Mouse (Mus musculus) kidney, embryonic 16.5 days (tissue): ENCODE measurements around the gene Guca1a. TPM values are rescaled to one million over a fixed set of nuclear protein-coding genes. Genes with fewer than 3 reads are reported as not detected.

ENCODE experiments used
- ATAC-seq: fragments of 200-750 bp; cut with Nextera tagmentation; 2 replicates; pipeline ENCODE4 v1.8.0; 2017; ENCODE audit warnings: moderate TSS enrichment; ENCODE audit not compliant: low FRiP score, low TSS enrichment
- H3K27ac ChIP-seq: fragments of 300-500 bp; sonication (generic); 2 replicates; pipeline ENCODE4 v1.5.1; 2014; ENCODE audit warnings: low read length
- H3K27me3 ChIP-seq: fragments of 300-500 bp; sonication (generic); 2 replicates; pipeline ENCODE4 v1.6.1; 2014; ENCODE audit warnings: low read length, control low read depth, mixed read lengths; ENCODE audit not compliant: insufficient read depth
- H3K36me3 ChIP-seq: fragments of 300-500 bp; sonication (generic); 2 replicates; pipeline ENCODE4 v1.6.1; 2014; ENCODE audit warnings: low read length, control low read depth, mixed read lengths; ENCODE audit not compliant: insufficient read depth
- H3K4me1 ChIP-seq: fragments of 300-500 bp; sonication (generic); 2 replicates; pipeline ENCODE4 v1.6.1; 2014; ENCODE audit warnings: low read length, control low read depth, mixed read lengths; ENCODE audit not compliant: insufficient read depth
- H3K4me2 ChIP-seq: fragments of 300-500 bp; sonication (generic); replicated peaks from 2 replicates; pipeline ENCODE4 v1.6.1; 2014; ENCODE audit warnings: low read depth, low read length
- H3K4me3 ChIP-seq: fragments of 300-500 bp; sonication (generic); 2 replicates; pipeline ENCODE4 v1.5.1; 2014; ENCODE audit warnings: mild to moderate bottlenecking, low read length
- H3K9ac ChIP-seq: fragments of 300-500 bp; sonication (generic); replicated peaks from 2 replicates; pipeline ENCODE4 v1.6.1; 2014; ENCODE audit warnings: low read length
- H3K9me3 ChIP-seq: fragments of 300-500 bp; sonication (generic); 2 replicates; pipeline ENCODE4 v1.6.1; 2016; ENCODE audit warnings: low read length, control low read depth
- WGBS: fragments of 180-500 bp; shearing (Covaris S2); extraction: QIAGEN DNeasy Blood & Tissue Kit; methylation state at CpG from one replicate; pipeline ENCODE4 v1.1.7; 2014; 5-methylcytosine and 5-hydroxymethylcytosine counted together
- polyA plus RNA-seq: library from polyadenylated mRNA; unstranded; fragments of >200 nt; fragmentation: Nextera tagmentation; extraction: Ambion mirVana; gene quantifications from 2 replicates; pipeline ENCODE4 v1.2.1, GENCODE M21; 2015

Guca1a gene
- polyA plus RNA-seq, 1 experiment from 2014 or later, result 2.7 TPM

- no peaks in the 10 kb centered on the region for H3K36me3 ChIP-seq
- WGBS, result 17% methylated on average over 9 of the region's 9 CpGs
- peak; percentile 37; the same call in 1 of the 2 replicates for ATAC-seq
- no peak overlapping the region for H3K4me2 ChIP-seq
- H3K27me3 ChIP-seq, result peaks cover 14% of the 10 kb centered on the region
- no peak overlapping the region for H3K4me3 ChIP-seq
- 0 out of 2 replicates have a peak overlapping the region, but pooled peaks have one; percentile 12 for H3K9ac ChIP-seq
- peak overlapping the region; percentile 74 for H3K27ac ChIP-seq
- peaks cover 35% of the 10 kb centered on the region for H3K4me1 ChIP-seq
- no peaks in the 10 kb centered on the region for H3K9me3 ChIP-seq
Observed at GRCm38 (mm10) chr17:47440359-47440890, 40.0 kb upstream of the Guca1a start.

- Histone ChIP-seq H3K27ac (peak overlapping the region; percentile 40; the same call in 1 of the 2 replicates), H3K9me3 (no peaks in the 10 kb centered on the region), H3K4me3 (no peak overlapping the region), H3K4me1 (peaks cover 35% of the 10 kb centered on the region), H3K4me2 (0 out of 2 replicates have a peak overlapping the region, but pooled peaks have one; percentile 3), H3K27me3 (peaks cover 14% of the 10 kb centered on the region), H3K36me3 (no peaks in the 10 kb centered on the region), H3K9ac (no peak overlapping the region)
- WGBS, result 42% methylated on average over 9 of the region's 9 CpGs
- no peak for ATAC-seq
Observed at GRCm38 (mm10) chr17:47439396-47440028, 39.1 kb upstream of the Guca1a start.

- Histone ChIP-seq H3K4me1 (peaks cover 35% of the 10 kb centered on the region), H3K36me3 (no peaks in the 10 kb centered on the region), H3K9ac (no peak overlapping the region), H3K4me3 (no peak overlapping the region), H3K27ac (no peak overlapping the region; the same call in 1 of the 2 replicates), H3K9me3 (no peaks in the 10 kb centered on the region), H3K27me3 (peaks cover 14% of the 10 kb centered on the region), H3K4me2 (peak overlapping the region; percentile 90; the same call in 1 of the 2 replicates)
- ATAC-seq, result no peak
- 80% methylated on average over 6 of the region's 6 CpGs for WGBS
Observed at GRCm38 (mm10) chr17:47438611-47439010, 38.2 kb upstream of the Guca1a start.

- Histone ChIP-seq H3K9me3 (no peaks in the 10 kb centered on the region), H3K36me3 (no peaks in the 10 kb centered on the region), H3K9ac (peak within 1 kb of the TSS; percentile 68), H3K4me2 (peak within 1 kb of the TSS; percentile 90), H3K27ac (peak within 1 kb of the TSS; percentile 58), H3K27me3 (peaks cover 14% of the 10 kb centered on the region), H3K4me3 (peak within 1 kb of the TSS; percentile 58), H3K4me1 (peaks cover 35% of the 10 kb centered on the region)
- WGBS, result 5% methylated on average over 22 of the region's 25 CpGs
- no peak for ATAC-seq
Observed at GRCm38 (mm10) chr17:47436907-47437547, 36.6 kb upstream of the Guca1a start, which contains the start of gene 1700001C19Rik. Gene 1700001C19Rik (minus strand): TSS chr17:47437376.

DNA sequence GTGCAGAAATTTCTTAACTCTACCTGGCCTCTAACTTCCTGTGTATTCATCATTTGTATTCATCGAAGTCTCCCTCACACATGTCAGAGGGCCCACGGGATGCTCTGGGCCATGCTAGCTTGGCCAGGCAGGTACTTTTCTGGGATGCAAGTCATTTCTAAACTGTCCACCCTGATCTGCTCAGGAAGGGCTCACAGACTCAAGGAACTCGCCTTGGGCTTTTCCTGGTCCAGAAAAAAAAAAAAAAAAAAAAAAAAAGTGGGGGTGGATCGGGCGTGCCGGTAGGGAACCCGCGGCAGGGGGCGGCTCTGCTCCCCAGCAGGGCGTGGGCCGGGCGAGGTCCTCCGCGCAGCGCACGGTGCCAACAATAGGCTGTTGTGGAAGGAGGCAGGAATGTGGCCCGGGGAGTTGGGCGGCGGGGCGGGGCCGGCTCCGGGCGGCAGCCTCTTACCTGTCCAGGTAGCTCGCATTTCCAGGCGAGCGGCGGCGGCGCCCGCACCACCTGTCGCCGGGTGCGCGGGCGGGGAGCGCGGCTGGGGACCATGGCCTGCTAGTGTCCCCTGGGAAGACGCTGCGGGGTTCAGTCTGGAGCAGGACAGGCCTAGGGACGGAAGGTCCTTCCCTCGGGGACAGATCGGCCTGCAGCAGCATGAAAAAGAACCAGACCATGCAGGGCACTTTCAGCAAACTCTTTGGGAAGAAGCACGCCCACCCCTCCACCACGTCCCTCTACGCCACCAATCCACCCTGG lies 35.9 kb upstream of the Guca1a start, which contains the start of gene AI661453:
AI661453 (plus strand) TSS at position 460 of the 751 bp plus-strand sequence.
- Histone ChIP-seq H3K9ac (peak within 1 kb of the TSS; percentile 68), H3K4me2 (peak within 1 kb of the TSS; percentile 90), H3K4me1 (peaks cover 34% of the 10 kb centered on the region), H3K9me3 (no peaks in the 10 kb centered on the region), H3K36me3 (no peaks in the 10 kb centered on the region), H3K4me3 (peak within 1 kb of the TSS; percentile 58), H3K27me3 (peaks cover 14% of the 10 kb centered on the region), H3K27ac (peak within 1 kb of the TSS; percentile 58)
- ATAC-seq, result peak; percentile 80
- under 1% methylated on average over 45 of the region's 45 CpGs for WGBS

DNA sequence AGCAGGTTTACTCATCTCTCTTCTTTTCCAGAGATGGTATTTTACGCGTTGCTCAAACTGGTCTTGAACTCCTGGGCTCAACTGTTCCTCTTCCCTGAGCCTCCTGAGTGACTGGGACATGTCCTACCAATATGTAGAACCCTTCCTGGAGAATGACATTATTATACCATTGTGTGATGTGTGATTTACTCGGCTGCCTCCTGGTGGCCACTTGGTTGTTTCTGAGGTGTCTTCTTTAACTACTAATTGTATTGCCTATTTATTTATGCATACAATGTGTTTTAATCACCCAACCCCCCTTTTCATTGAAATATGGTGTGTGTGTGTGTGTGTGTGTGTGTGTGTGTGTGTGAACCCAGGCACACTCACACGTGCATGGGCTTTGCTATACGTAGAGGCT lies 30.4 kb upstream of the Guca1a start:
- no peaks in the 10 kb centered on the region; the same call in 1 of the 2 replicates for H3K27me3 ChIP-seq
- H3K9ac ChIP-seq, result no peak overlapping the region

GRCm38 (mm10) chr17:47428831-47429304 lies 28.5 kb upstream of the Guca1a start:
- peak overlapping the region; percentile 13; the same call in 1 of the 2 replicates for H3K4me2 ChIP-seq
- no peaks in the 10 kb centered on the region for H3K36me3 ChIP-seq
- peak; percentile 87 for ATAC-seq
- H3K9me3 ChIP-seq, result no peaks in the 10 kb centered on the region
- WGBS, result 4% methylated on average over 8 of the region's 8 CpGs
- H3K4me1 ChIP-seq, result peaks cover 11% of the 10 kb centered on the region
- no peak overlapping the region for H3K9ac ChIP-seq
- no peaks in the 10 kb centered on the region for H3K27me3 ChIP-seq
- no peak overlapping the region for H3K4me3 ChIP-seq
- H3K27ac ChIP-seq, result no peak overlapping the region

More for the DNA sequence above, 30.4 kb upstream of the Guca1a start:
- H3K9me3 ChIP-seq, result no peaks in the 10 kb centered on the region
- no peak overlapping the region for H3K27ac ChIP-seq
- no peak overlapping the region for H3K4me3 ChIP-seq
- ATAC-seq, result no peak
- H3K4me1 ChIP-seq, result peaks cover 11% of the 10 kb centered on the region
- H3K36me3 ChIP-seq, result no peaks in the 10 kb centered on the region
- no peak overlapping the region for H3K4me2 ChIP-seq
- 65% methylated on average over 5 of the region's 5 CpGs for WGBS

DNA sequence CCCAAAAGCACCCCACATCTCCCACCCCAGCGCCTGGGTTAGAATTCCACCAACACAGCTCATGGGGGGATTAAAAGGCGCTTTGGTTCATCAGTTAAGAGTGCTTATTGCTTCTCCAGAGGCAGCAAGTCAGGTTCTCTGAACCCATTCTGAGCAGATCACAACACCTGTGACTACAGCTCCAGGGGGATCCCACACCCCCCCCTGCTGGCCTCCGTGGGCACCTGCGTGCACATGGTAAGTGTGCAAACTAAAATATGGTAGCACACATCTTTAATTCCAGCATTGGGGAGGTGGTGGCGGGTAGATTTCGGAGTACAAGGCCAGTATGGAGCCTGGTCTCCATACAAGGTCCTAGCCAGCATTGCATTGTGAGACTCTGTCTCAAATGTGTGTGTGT lies 26.9 kb upstream of the Guca1a start:
- no peak for ATAC-seq
- H3K9me3 ChIP-seq, result no peaks in the 10 kb centered on the region
- no peaks in the 10 kb centered on the region for H3K36me3 ChIP-seq
- no peak overlapping the region for H3K9ac ChIP-seq
- peaks cover 11% of the 10 kb centered on the region for H3K4me1 ChIP-seq
- H3K27me3 ChIP-seq, result no peaks in the 10 kb centered on the region
- 72% methylated on average over 6 of the region's 6 CpGs for WGBS
- no peak overlapping the region for H3K4me2 ChIP-seq
- H3K27ac ChIP-seq, result no peak overlapping the region
- H3K4me3 ChIP-seq, result no peak overlapping the region

- Histone ChIP-seq H3K4me1 (peaks cover 9% of the 10 kb centered on the region), H3K4me3 (no peak overlapping the region), H3K9ac (no peak overlapping the region), H3K27me3 (no peaks in the 10 kb centered on the region), H3K27ac (no peak overlapping the region), H3K4me2 (no peak overlapping the region), H3K36me3 (no peaks in the 10 kb centered on the region), H3K9me3 (no peaks in the 10 kb centered on the region)
- no peak for ATAC-seq
- WGBS, result 62% methylated on average over 6 of the region's 6 CpGs
Observed at GRCm38 (mm10) chr17:47424186-47424585, 23.8 kb upstream of the Guca1a start.
